Mouse (Mus musculus): ENCODE measurements around the gene Itgb1bp1.

Itgb1bp1 gene

DNA sequence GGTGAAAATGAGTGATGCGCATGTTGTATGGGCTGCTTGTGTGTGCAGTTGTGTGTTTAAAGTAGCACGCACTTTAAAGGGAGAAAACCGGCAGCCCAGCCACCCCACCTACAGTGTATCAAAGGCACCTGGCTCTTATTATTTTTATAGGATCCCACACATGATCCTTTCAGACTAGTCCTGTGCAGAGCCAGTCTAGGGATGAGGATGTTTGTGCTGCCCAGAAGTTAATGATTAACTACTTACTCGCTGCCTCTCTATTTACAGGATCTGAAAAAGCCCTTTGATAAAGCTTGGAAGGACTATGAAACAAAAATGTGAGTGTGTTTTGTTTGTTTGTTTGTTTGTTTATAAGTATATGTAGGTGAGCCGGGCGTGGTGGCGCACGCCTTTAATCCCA lies 85.5 kb downstream of the Itgb1bp1 start:
- DNase-seq (ENCODE audit: low spot score) = no peak

DNA sequence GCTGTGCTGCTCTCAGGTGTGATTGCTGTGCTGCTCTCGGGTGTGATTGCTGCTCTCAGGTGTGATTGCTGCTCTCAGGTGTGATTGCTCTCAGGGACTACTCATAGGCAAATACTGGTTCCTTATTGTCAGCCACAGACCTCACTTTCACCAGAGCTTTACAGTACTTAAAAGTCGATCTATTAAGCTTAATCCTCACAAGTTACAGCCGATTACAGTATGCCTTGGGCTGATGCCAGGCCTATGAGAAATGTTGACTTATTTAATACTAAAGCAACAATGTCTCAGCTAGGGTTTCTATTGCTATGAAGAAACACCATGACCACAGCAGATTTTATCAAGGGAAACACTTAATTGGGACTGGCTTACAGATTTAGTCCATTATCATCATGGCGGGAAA lies 89.7 kb downstream of the Itgb1bp1 start:
- DNase-seq (ENCODE audit: low spot score) = no peak

DNA sequence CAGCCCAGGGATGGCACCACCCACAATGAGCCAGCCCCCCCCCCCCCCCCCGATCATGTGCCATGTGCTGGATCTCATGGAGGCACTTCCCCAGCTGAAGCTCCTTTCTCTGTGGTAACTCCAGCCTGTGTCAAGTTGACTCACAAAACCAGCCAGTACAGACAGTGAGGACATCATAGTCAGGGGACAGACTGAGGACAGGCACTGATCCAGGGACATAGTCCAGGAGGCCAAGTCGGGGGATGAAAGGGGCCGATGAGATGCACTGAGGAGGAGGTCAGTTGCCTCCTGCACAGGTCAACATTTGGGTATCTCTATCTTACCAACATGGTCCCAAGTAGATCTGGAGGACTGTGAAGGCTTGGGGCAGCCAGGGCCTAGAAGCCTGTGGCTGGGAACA lies 90.6 kb downstream of the Itgb1bp1 start:
- DNase-seq (ENCODE audit: low spot score) = no peak

DNA sequence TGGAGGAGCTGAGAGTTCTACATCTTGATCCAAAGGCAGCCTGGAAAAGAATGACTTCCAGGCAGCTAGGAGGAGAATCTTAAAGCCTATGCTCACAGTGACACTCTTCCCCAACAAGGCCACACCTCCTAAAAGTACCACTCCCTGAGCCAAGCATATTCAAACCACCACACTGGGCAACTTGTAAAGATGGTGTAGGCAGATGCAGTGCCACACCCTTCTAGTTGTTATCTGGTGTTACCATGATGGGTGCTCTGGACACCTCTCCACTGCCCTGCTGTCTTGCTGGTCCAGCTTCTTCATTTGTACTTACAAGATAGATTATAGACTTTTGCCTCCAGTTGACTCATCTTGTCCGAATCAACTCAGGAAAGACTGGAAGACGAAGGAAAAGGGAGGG lies 94.5 kb downstream of the Itgb1bp1 start:
- DNase-seq (ENCODE audit: low spot score) = no peak
